Mouse (Mus musculus) heart, postnatal 0 days (tissue): ENCODE results near the gene Hivep3.

Source experiments
- CTCF ChIP-seq: IDR thresholded peaks from 2 replicates; pipeline ENCODE4 v1.5.1; 2016; ENCODE audit warnings: antibody characterized with exemption, control low read depth, low read depth
- EP300 ChIP-seq: IDR thresholded peaks from 2 replicates; pipeline ENCODE4 v1.6.1; 2016; ENCODE audit warnings: antibody characterized with exemption, low read depth

DNA sequence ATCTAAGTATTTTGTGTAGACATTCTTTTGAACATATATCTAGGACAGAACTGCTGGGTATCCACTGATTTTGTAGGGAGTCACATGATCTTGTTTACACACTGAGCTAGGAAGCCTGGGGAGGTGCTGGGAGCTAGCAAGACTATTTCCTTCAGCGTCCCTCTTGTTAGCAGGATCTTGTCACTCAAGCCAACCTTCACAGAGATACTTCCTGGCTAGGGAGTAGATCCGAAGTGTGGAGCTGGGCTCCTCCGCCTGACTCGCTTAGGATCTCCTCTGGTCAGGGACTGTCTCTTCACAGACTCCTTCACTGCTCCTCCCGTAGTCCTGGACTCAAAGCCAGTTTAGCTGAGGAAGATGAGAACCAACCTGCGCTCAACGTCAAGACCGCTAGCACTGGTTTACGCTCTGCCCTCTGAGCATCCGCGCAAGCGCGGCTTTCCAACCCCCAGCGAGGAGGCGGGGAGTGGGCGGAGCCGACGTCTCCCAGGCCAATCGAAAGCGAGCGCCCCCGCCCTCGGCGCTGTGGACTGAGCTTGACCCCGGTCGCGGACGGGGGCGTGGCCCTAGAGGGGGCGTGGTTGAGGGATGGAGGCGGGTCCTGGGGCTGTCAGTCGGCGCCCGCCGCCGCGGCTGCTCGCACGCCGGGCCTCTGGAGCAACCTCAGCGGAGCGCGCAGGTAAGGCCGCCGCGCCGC, at the start of gene Hivep3:
- TF ChIP-seq EP300 = no peak
- TF ChIP-seq CTCF = no peak
